Mouse (Mus musculus): ENCODE data around the gene Lrrc4b. TPM values are rescaled to one million over a fixed set of nuclear protein-coding genes. Genes with fewer than 3 reads are reported as not detected.

The Lrrc4b gene
- total and polyA plus RNA-seq, 2 experiments from 2014 or later = 2.8 to 89.5 TPM

- ATAC-seq (ENCODE audit: insufficient read depth, low read depth) = no peak; the same call in 1 of the 2 replicates
- Histone ChIP-seq H3K27me3 (ENCODE audit: control insufficient read depth, insufficient read depth, low read length) (no peaks in the 10 kb centered on the region), H3K36me3 (replicated peaks; ENCODE audit: control insufficient read depth, insufficient read depth, low read length) (no peaks in the 10 kb centered on the region), H3K9ac (replicated peaks; ENCODE audit: low read depth, low read length) (peak overlapping the region; percentile 72; the same call in 1 of the 2 replicates), H3K9me3 (replicated peaks; ENCODE audit: control insufficient read depth, low read length) (no peaks in the 10 kb centered on the region), H3K4me2 (ENCODE audit: low read depth, low read length) (peak overlapping the region; percentile 55), H3K4me3 (ENCODE audit: low read depth, low read length) (peak overlapping the region; percentile 52), H3K4me1 (ENCODE audit: control insufficient read depth, insufficient read depth) (peaks cover 50% of the 10 kb centered on the region), H3K27ac (ENCODE audit: low read depth) (peak overlapping the region; percentile 99)
- no peak for DNase-seq (ENCODE audit: low spot score)
- no peak for TF ChIP-seq CTCF (IDR thresholded peaks at IDR 0.05; ENCODE audit: low read depth)
- no peak for TF ChIP-seq EP300 (IDR thresholded peaks at IDR 0.05; ENCODE audit: low read depth)
- WGBS = 8% methylated on average over 1 of the region's 1 CpGs
These were observed 43.7 kb downstream of the Lrrc4b start for GRCm38 (mm10) chr7:44472558-44472885.

DNA sequence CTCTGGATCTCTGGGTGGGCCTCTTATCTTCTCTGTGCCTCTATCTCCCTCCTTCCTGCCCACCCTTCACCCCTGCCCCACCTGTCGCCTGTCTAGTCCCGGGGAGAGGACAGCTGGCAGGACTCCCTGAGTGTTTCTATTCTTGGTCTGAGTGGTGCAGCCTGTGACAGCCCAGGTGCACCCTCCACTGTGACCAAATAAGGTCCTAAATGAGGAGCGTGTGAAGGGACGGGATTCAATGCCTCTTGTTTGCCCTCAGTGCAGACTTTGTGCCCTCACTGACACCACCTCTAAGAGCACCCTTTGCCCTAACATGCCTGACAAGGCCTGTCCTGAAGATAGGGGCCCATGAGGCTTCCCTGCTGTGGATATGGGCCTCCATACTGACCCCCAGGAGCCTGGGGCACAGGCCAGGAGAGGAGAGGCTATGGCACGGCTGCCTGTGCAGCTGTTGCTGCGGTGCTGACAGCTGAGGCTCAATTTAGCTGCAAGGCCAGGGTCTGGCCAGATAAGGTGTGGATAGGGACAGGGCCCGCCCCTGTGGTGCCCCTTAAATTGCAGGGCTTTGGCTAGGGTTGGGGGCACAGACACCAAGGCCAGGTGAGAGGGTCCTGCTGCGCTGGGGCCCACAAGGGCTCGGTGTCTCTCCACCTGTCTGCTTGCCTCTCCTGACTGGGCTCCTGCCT is 44.3 kb downstream of the Lrrc4b start:
- DNase-seq (ENCODE audit: low spot score) (peak; percentile 95), ATAC-seq (ENCODE audit: insufficient read depth, low read depth) (peak; percentile 70)
- 19% methylated on average over 9 of the region's 9 CpGs for WGBS
- H3K9me3 ChIP-seq (replicated peaks; ENCODE audit: control insufficient read depth, low read length) = no peaks in the 10 kb centered on the region
- peak overlapping the region; percentile 99 for H3K27ac ChIP-seq (ENCODE audit: low read depth)
- H3K36me3 ChIP-seq (replicated peaks; ENCODE audit: control insufficient read depth, insufficient read depth, low read length) = no peaks in the 10 kb centered on the region
- peak overlapping the region; percentile 55 for H3K4me2 ChIP-seq (ENCODE audit: low read depth, low read length)
- TF ChIP-seq CTCF (IDR thresholded peaks at IDR 0.05; ENCODE audit: low read depth) (no peak), EP300 (IDR thresholded peaks at IDR 0.05; ENCODE audit: low read depth) (peak; percentile 94; the same call in 1 of the 2 replicates)
- no peaks in the 10 kb centered on the region for H3K27me3 ChIP-seq (ENCODE audit: control insufficient read depth, insufficient read depth, low read length)
- H3K9ac ChIP-seq (replicated peaks; ENCODE audit: low read depth, low read length) = peak overlapping the region; percentile 72
- H3K4me3 ChIP-seq (ENCODE audit: low read depth, low read length) = peak overlapping the region; percentile 52
- peaks cover 50% of the 10 kb centered on the region for H3K4me1 ChIP-seq (ENCODE audit: control insufficient read depth, insufficient read depth)

DNA sequence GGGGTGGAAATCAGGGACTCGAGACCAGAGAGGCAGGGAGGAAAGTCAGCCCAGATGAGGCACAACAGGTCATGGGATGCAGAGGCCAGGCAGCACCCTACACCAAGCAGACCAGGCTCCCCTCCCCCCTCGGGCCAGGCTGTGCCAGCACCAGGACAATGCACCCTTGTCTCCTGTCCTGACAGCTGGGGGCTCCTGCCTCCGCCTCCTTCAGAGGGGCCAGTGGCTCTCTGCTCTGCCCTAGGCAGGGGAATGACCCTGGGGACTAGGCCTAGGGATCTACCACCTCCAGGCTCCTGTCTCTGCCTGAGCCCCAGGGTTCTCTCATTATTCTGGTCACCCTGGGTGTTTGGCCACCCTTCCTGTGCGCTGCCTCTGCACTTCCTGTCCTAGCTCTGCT is 45.6 kb downstream of the Lrrc4b start:
- peak overlapping the region; percentile 99 for H3K27ac ChIP-seq (ENCODE audit: low read depth)
- H3K9me3 ChIP-seq (replicated peaks; ENCODE audit: control insufficient read depth, low read length) = no peaks in the 10 kb centered on the region
- no peaks in the 10 kb centered on the region for H3K27me3 ChIP-seq (ENCODE audit: control insufficient read depth, insufficient read depth, low read length)
- peak; percentile 60 for DNase-seq (ENCODE audit: low spot score)
- H3K4me3 ChIP-seq (ENCODE audit: low read depth, low read length) = peak overlapping the region; percentile 52
- peak overlapping the region; percentile 55 for H3K4me2 ChIP-seq (ENCODE audit: low read depth, low read length)
- H3K4me1 ChIP-seq (ENCODE audit: control insufficient read depth, insufficient read depth) = peaks cover 38% of the 10 kb centered on the region
- TF ChIP-seq CTCF (IDR thresholded peaks at IDR 0.05; ENCODE audit: low read depth) (no peak), EP300 (IDR thresholded peaks at IDR 0.05; ENCODE audit: low read depth) (peak; percentile 85; the same call in 1 of the 2 replicates)
- peak; percentile 12 for ATAC-seq (ENCODE audit: insufficient read depth, low read depth)
- peak overlapping the region; percentile 72 for H3K9ac ChIP-seq (replicated peaks; ENCODE audit: low read depth, low read length)
- WGBS = 9% methylated on average over 4 of the region's 4 CpGs
- H3K36me3 ChIP-seq (replicated peaks; ENCODE audit: control insufficient read depth, insufficient read depth, low read length) = no peaks in the 10 kb centered on the region

GRCm38 (mm10) chr7:44475046-44475614 is 46.3 kb downstream of the Lrrc4b start:
- Histone ChIP-seq H3K36me3 (replicated peaks; ENCODE audit: control insufficient read depth, insufficient read depth, low read length) (no peaks in the 10 kb centered on the region), H3K27ac (ENCODE audit: low read depth) (peak overlapping the region; percentile 99), H3K4me1 (ENCODE audit: control insufficient read depth, insufficient read depth) (peaks cover 33% of the 10 kb centered on the region), H3K4me2 (ENCODE audit: low read depth, low read length) (peak overlapping the region; percentile 55), H3K9ac (replicated peaks; ENCODE audit: low read depth, low read length) (peak overlapping the region; percentile 72; the same call in 1 of the 2 replicates), H3K27me3 (ENCODE audit: control insufficient read depth, insufficient read depth, low read length) (no peaks in the 10 kb centered on the region), H3K4me3 (ENCODE audit: low read depth, low read length) (peak overlapping the region; percentile 52), H3K9me3 (replicated peaks; ENCODE audit: control insufficient read depth, low read length) (no peaks in the 10 kb centered on the region)
- no peak for TF ChIP-seq EP300 (IDR thresholded peaks at IDR 0.05; ENCODE audit: low read depth)
- no peak for TF ChIP-seq CTCF (IDR thresholded peaks at IDR 0.05; ENCODE audit: low read depth)
- DNase-seq (ENCODE audit: low spot score) = peak; percentile 56
- no peak for ATAC-seq (ENCODE audit: insufficient read depth, low read depth)
- 16% methylated on average over 5 of the region's 5 CpGs for WGBS

GRCm38 (mm10) chr7:44482836-44483435 is 54.1 kb downstream of the Lrrc4b start:
- Histone ChIP-seq H3K4me3 (ENCODE audit: low read depth, low read length) (no peak overlapping the region), H3K27ac (ENCODE audit: low read depth) (peak overlapping the region; percentile 20; the same call in 1 of the 2 replicates), H3K4me1 (ENCODE audit: control insufficient read depth, insufficient read depth) (peaks cover 12% of the 10 kb centered on the region), H3K9me3 (replicated peaks; ENCODE audit: control insufficient read depth, low read length) (no peaks in the 10 kb centered on the region), H3K27me3 (ENCODE audit: control insufficient read depth, insufficient read depth, low read length) (no peaks in the 10 kb centered on the region), H3K36me3 (replicated peaks; ENCODE audit: control insufficient read depth, insufficient read depth, low read length) (no peaks in the 10 kb centered on the region), H3K4me2 (ENCODE audit: low read depth, low read length) (peak overlapping the region; percentile 30), H3K9ac (replicated peaks; ENCODE audit: low read depth, low read length) (peak overlapping the region; percentile 26; the same call in 1 of the 2 replicates)
- ATAC-seq (ENCODE audit: insufficient read depth, low read depth) (no peak), DNase-seq (ENCODE audit: low spot score) (no peak)
- 42% methylated on average over 3 of the region's 3 CpGs for WGBS
- TF ChIP-seq EP300 (IDR thresholded peaks at IDR 0.05; ENCODE audit: low read depth) (no peak), CTCF (IDR thresholded peaks at IDR 0.05; ENCODE audit: low read depth) (no peak)
